21 mouse cellular contexts compared by ENCODE assay signal in genomic region chr5:100874721-100875120, GRCm38 (mm10). TPM values are rescaled to one million over a fixed set of nuclear protein-coding genes. Genes with fewer than 3 reads are reported as not detected.
DNase-seq lines count a peak whose midpoint lies in the region; ATAC-seq and TF ChIP-seq lines count a peak whose summit lies in the region.
"Had no signal": no experiment of that assay in that cellular context is flagged by ENCODE, and none has a peak within 500 bp of the region (broad histone marks: within the 10 kb centered on the region; RNA-seq: fewer than 3 reads in every experiment).

No protein-coding gene starts in this region.

- no peak overlapping the region for H3K9ac ChIP-seq in kidney, embryonic 15.5 days
- H3K9ac ChIP-seq in midbrain, postnatal 0 days (replicated peaks; ENCODE audit: low read length, poor library complexity, severe bottlenecking), result no peak overlapping the region
- H3K9ac ChIP-seq in intestine, embryonic 16.5 days (ENCODE audit: low read depth, low read length), result no peak overlapping the region
- H3K9ac ChIP-seq: forebrain, embryonic 13.5 days; forebrain, postnatal 0 days; hindbrain, embryonic 14.5 days had no signal

- WGBS in kidney, embryonic 15.5 days, result 46% methylated on average over 7 of the region's 7 CpGs
- 49% methylated on average over 7 of the region's 7 CpGs for WGBS in midbrain, embryonic 10.5 days
- 45% methylated on average over 7 of the region's 7 CpGs for WGBS in midbrain, postnatal 0 days
- WGBS in intestine, embryonic 16.5 days, result 59% methylated on average over 7 of the region's 7 CpGs

- no peak for DNase-seq in kidney, postnatal 10 days
- peak; percentile 15 for DNase-seq in midbrain, embryonic 10.5 days (ENCODE audit: low spot score)
- DNase-seq in midbrain, postnatal 0 days (ENCODE audit: low spot score), result no peak
- DNase-seq: adrenal gland, adult 8-10 months; adrenal gland, postnatal 36 days; B cell, adult 2 months; cerebellum, adult 2 months; cerebellum, postnatal 10 days; forebrain, postnatal 0 days; gastrocnemius, adult 2 months; gastrocnemius, postnatal 25 days had no signal

- no peak overlapping the region for H3K27ac ChIP-seq in kidney, embryonic 15.5 days
- H3K27ac ChIP-seq in midbrain, embryonic 10.5 days (replicated peaks), result no peak overlapping the region
- H3K27ac ChIP-seq in midbrain, postnatal 0 days (ENCODE audit: low read depth, low read length), result no peak overlapping the region
- H3K27ac ChIP-seq in intestine, embryonic 16.5 days (ENCODE audit: low read length), result no peak overlapping the region
- H3K27ac ChIP-seq: embryonic facial prominence, embryonic 10.5 days; forebrain, embryonic 13.5 days; gastrocnemius, adult 2 months; hindbrain, embryonic 10.5 days; hindbrain, embryonic 14.5 days had no signal

- no peaks in the 10 kb centered on the region for H3K36me3 ChIP-seq in kidney, embryonic 15.5 days
- H3K36me3 ChIP-seq in midbrain, embryonic 10.5 days, result no peaks in the 10 kb centered on the region
- no peaks in the 10 kb centered on the region for H3K36me3 ChIP-seq in midbrain, postnatal 0 days (ENCODE audit: insufficient read depth, low read length)
- H3K36me3 ChIP-seq in intestine, embryonic 16.5 days (ENCODE audit: control insufficient read depth, insufficient read depth, low read length), result no peaks in the 10 kb centered on the region
- H3K36me3 ChIP-seq: embryonic facial prominence, embryonic 10.5 days; G1E; hindbrain, embryonic 10.5 days had no signal

- no peaks in the 10 kb centered on the region for H3K27me3 ChIP-seq in kidney, embryonic 15.5 days
- no peaks in the 10 kb centered on the region for H3K27me3 ChIP-seq in midbrain, embryonic 10.5 days (ENCODE audit: low read depth, poor library complexity, severe bottlenecking)
- H3K27me3 ChIP-seq in midbrain, postnatal 0 days (ENCODE audit: insufficient read depth, low read length), result no peaks in the 10 kb centered on the region
- H3K27me3 ChIP-seq in intestine, embryonic 16.5 days (replicated peaks; ENCODE audit: control insufficient read depth, insufficient read depth, low read length), result no peaks in the 10 kb centered on the region
- H3K27me3 ChIP-seq: forebrain, embryonic 13.5 days had no signal

- H3K9me3 ChIP-seq in kidney, embryonic 15.5 days (replicated peaks), result no peaks in the 10 kb centered on the region
- peaks cover 6% of the 10 kb centered on the region; the same call in 1 of the 2 replicates for H3K9me3 ChIP-seq in midbrain, embryonic 10.5 days (replicated peaks)
- H3K9me3 ChIP-seq in midbrain, postnatal 0 days (ENCODE audit: low read length), result no peaks in the 10 kb centered on the region
- no peaks in the 10 kb centered on the region for H3K9me3 ChIP-seq in intestine, embryonic 16.5 days (ENCODE audit: control insufficient read depth, low read length)
- H3K9me3 ChIP-seq: embryonic facial prominence, embryonic 10.5 days had no signal

- TF ChIP-seq CTCF in midbrain, postnatal 0 days (IDR thresholded peaks at IDR 0.05), result no peak

- peak; percentile 82 for ATAC-seq in kidney, embryonic 15.5 days (replicated peaks; ENCODE audit: low FRiP score)
- no peak for ATAC-seq in midbrain, postnatal 0 days (ENCODE audit: low FRiP score)
- ATAC-seq in intestine, embryonic 16.5 days, result peak; percentile 56; the same call in 1 of the 2 replicates
- no peak for ATAC-seq in frontal cortex, adult (ENCODE audit: low TSS enrichment)
- ATAC-seq: CD4-positive, CD25-positive, alpha-beta regulatory T cell, adult 4 months; forebrain, embryonic 13.5 days; forebrain, postnatal 0 days had no signal

- H3K4me1 ChIP-seq in kidney, embryonic 15.5 days, result peaks cover 11% of the 10 kb centered on the region
- H3K4me1 ChIP-seq in midbrain, embryonic 10.5 days, result peaks cover 4% of the 10 kb centered on the region; the same call in 1 of the 2 replicates
- no peaks in the 10 kb centered on the region for H3K4me1 ChIP-seq in midbrain, postnatal 0 days (ENCODE audit: insufficient read depth, low read length)
- peaks cover 10% of the 10 kb centered on the region for H3K4me1 ChIP-seq in intestine, embryonic 16.5 days (ENCODE audit: control insufficient read depth, insufficient read depth, low read length)
- H3K4me1 ChIP-seq: embryonic facial prominence, embryonic 10.5 days; forebrain, embryonic 13.5 days; hindbrain, embryonic 10.5 days had no signal

- H3K4me3 ChIP-seq in kidney, embryonic 15.5 days (replicated peaks), result no peak overlapping the region
- no peak overlapping the region for H3K4me3 ChIP-seq in midbrain, embryonic 10.5 days
- no peak overlapping the region for H3K4me3 ChIP-seq in midbrain, postnatal 0 days (ENCODE audit: low read depth, low read length)
- no peak overlapping the region for H3K4me3 ChIP-seq in intestine, embryonic 16.5 days (ENCODE audit: low read length)
- H3K4me3 ChIP-seq: embryonic facial prominence, embryonic 10.5 days; forebrain, embryonic 13.5 days; gastrocnemius, adult 2 months; hindbrain, embryonic 10.5 days had no signal

- no peak overlapping the region for H3K4me2 ChIP-seq in kidney, embryonic 15.5 days
- H3K4me2 ChIP-seq in midbrain, postnatal 0 days (ENCODE audit: low read depth, low read length, poor library complexity, severe bottlenecking), result no peak overlapping the region
- H3K4me2 ChIP-seq in intestine, embryonic 16.5 days (ENCODE audit: low read depth, low read length), result no peak overlapping the region
- H3K4me2 ChIP-seq: forebrain, embryonic 13.5 days; hindbrain, embryonic 14.5 days had no signal

RNA-seq across cellular contexts. Expression of gene Gpat3, which starts 29.2 kb away (rescaled TPM):
- polyA plus RNA-seq in kidney, embryonic 15.5 days (2015; fragmentation: Nextera tagmentation; extraction: Ambion mirVana), result 1.1 and 1.7 TPM in 2 replicates
- 0.73 and 1.1 TPM in 2 replicates for polyA plus RNA-seq in midbrain, embryonic 10.5 days (2016; fragmentation: Nextera tagmentation; extraction: Ambion mirVana)
- total RNA-seq in midbrain, postnatal 0 days (2014; rRNA removed), result 1.1 and 2.0 TPM in 2 replicates
- 0.83 and 0.91 TPM in 2 replicates for polyA plus RNA-seq in midbrain, postnatal 0 days (2015; fragmentation: Nextera tagmentation; extraction: Ambion mirVana)
- 20.5 and 25.2 TPM in 2 replicates for polyA plus RNA-seq in intestine, embryonic 16.5 days (2015; fragmentation: Nextera tagmentation; extraction: Ambion mirVana)
- total RNA-seq: granulocyte monocyte progenitor cell, adult 5-6 weeks had no signal
- polyA plus RNA-seq: G1E had no signal

RNA-seq across cellular contexts. Expression of gene Abraxas1, which starts 54.0 kb away (rescaled TPM):
- polyA plus RNA-seq in kidney, embryonic 15.5 days (2015; fragmentation: Nextera tagmentation; extraction: Ambion mirVana), result 34.3 and 36.5 TPM in 2 replicates
- 30.5 and 32.3 TPM in 2 replicates for polyA plus RNA-seq in midbrain, embryonic 10.5 days (2016; fragmentation: Nextera tagmentation; extraction: Ambion mirVana)
- 7.3 and 10.8 TPM in 2 replicates for total RNA-seq in midbrain, postnatal 0 days (2014; rRNA removed)
- 6.4 and 8.7 TPM in 2 replicates for polyA plus RNA-seq in midbrain, postnatal 0 days (2015; fragmentation: Nextera tagmentation; extraction: Ambion mirVana)
- 24.1 and 27.5 TPM in 2 replicates for polyA plus RNA-seq in intestine, embryonic 16.5 days (2015; fragmentation: Nextera tagmentation; extraction: Ambion mirVana)

Comparison
In these comparisons a context has a peak if more than half of its experiments do, and no peak if none do; other contexts are left out.
1. ATAC-seq: peak in kidney, embryonic 15.5 days (single experiment) and intestine, embryonic 16.5 days (single experiment); none in midbrain, postnatal 0 days (single experiment) and frontal cortex, adult (single experiment).